Mouse (Mus musculus) adrenal gland, postnatal 36 days (tissue): ENCODE measurements at regions not wholly inside any gene's neighbourhood (a gene's known extent, or its start where the extent isn't known, plus 50 kb on each side); places are given as distances from the start of the nearest gene placed in this dataset.

Source experiments
- DNase-seq, 2 experiments: peaks; one replicate each; pipeline ENCODE4 v3.0.0; 2021; ENCODE audit warnings: mixed read lengths in 1 of 2

GRCm38 (mm10) chr6:97741427-97741826 is 65.4 kb upstream of the Mitf start:
- DNase-seq: no peak

- no peak for DNase-seq
Observed at GRCm38 (mm10) chr6:97740851-97741201, 66.0 kb upstream of the Mitf start.

GRCm38 (mm10) chr6:97740107-97740850 is 66.6 kb upstream of the Mitf start:
- DNase-seq: peak; percentile 40 to 58

GRCm38 (mm10) chr6:97738846-97739245 is 68.0 kb upstream of the Mitf start:
- peak in 1 of 2 experiments; percentile 32 for DNase-seq

- DNase-seq: no peak
Observed at GRCm38 (mm10) chr6:97730835-97731234, 76.0 kb upstream of the Mitf start.

GRCm38 (mm10) chr6:97718184-97718910 is 88.5 kb upstream of the Mitf start:
- no peak for DNase-seq

- no peak for DNase-seq
Observed at GRCm38 (mm10) chr6:97707401-97707800, 90.1 kb upstream of the Frmd4b start.

- DNase-seq: no peak
Observed at GRCm38 (mm10) chr6:97704361-97704760, 87.0 kb upstream of the Frmd4b start.

GRCm38 (mm10) chr6:97699752-97700098 is 82.4 kb upstream of the Frmd4b start:
- DNase-seq: no peak

GRCm38 (mm10) chr6:97699054-97699751 is 81.9 kb upstream of the Frmd4b start:
- DNase-seq: no peak

GRCm38 (mm10) chr6:97693281-97693680 is 75.9 kb upstream of the Frmd4b start:
- no peak for DNase-seq

GRCm38 (mm10) chr6:97691136-97691535 is 73.8 kb upstream of the Frmd4b start:
- DNase-seq: no peak

GRCm38 (mm10) chr6:97684335-97684734 is 67.0 kb upstream of the Frmd4b start:
- no peak for DNase-seq

- DNase-seq: no peak
Observed at GRCm38 (mm10) chr6:97682213-97682612, 64.9 kb upstream of the Frmd4b start.

GRCm38 (mm10) chr6:97675181-97675756 is 57.9 kb upstream of the Frmd4b start:
- DNase-seq: no peak

GRCm38 (mm10) chr6:97666818-97667629 is 49.7 kb upstream of the Frmd4b start:
- DNase-seq: no peak
